Mouse (Mus musculus): ENCODE results near the gene Rfx2.

- TF ChIP-seq CTCF (IDR thresholded peaks at IDR 0.05; ENCODE audit: borderline replicate concordance, insufficient read depth, low read length) = no peak
- no peak for TF ChIP-seq POLR2A (IDR thresholded peaks at IDR 0.05; ENCODE audit: low read depth, low read length)
Observed at GRCm38 (mm10) chr17:56814316-56815056, 16.3 kb downstream of the Rfx2 start.
